Mouse (Mus musculus): ENCODE measurements at regions not wholly inside any gene's neighbourhood (a gene's known extent, or its start where the extent isn't known, plus 50 kb on each side); places are given as distances from the start of the nearest gene placed in this dataset.

GRCm38 (mm10) chr2:50902701-50903100 is 246.2 kb downstream of the Rnd3 start:
- no peak for TF ChIP-seq POLR2A (IDR thresholded peaks at IDR 0.05; ENCODE audit: borderline replicate concordance, extremely low read depth, insufficient read depth, insufficient read length)
- Histone ChIP-seq H3K27me3 (ENCODE audit: control insufficient read depth, insufficient read depth, low read length) (no peaks in the 10 kb centered on the region), H3K4me3 (replicated peaks; ENCODE audit: low read length) (no peak overlapping the region), H3K27ac (replicated peaks; ENCODE audit: low read depth, low read length) (no peak overlapping the region), H3K9me3 (ENCODE audit: control insufficient read depth, low read length) (no peaks in the 10 kb centered on the region), H3K4me1 (ENCODE audit: control insufficient read depth, insufficient read depth, low read length) (peaks cover 2% of the 10 kb centered on the region; the same call in 1 of the 2 replicates), H3K9ac (ENCODE audit: low read depth, low read length, severe bottlenecking) (no peak overlapping the region), H3K4me2 (replicated peaks; ENCODE audit: low read depth, low read length, severe bottlenecking) (no peak overlapping the region), H3K36me3 (ENCODE audit: control insufficient read depth, insufficient read depth, low read length) (no peaks in the 10 kb centered on the region)
- no peak for DNase-seq (ENCODE audit: low spot score)
- no peak for ATAC-seq (ENCODE audit: low FRiP score, low read depth)
- 81% methylated on average over 8 of the region's 8 CpGs for WGBS

DNA sequence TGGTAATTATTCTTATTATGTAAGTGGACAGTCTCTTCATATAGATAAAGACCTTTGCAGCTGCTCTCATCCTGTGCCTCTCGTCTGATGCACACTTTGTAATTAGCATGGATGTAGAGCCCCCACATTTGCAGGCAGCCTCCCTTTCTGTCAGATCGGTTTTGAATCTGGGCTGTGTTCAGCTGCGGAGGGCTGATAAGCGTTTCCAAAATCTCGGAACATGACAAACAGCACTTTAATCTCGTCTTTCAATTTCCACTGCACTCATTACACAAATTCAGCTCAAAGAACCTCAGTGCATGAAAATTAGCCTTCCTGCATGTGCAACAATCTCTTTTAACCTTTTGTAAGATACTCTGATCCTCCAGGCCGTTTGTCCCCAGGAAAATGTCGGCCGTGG is 246.7 kb downstream of the Rnd3 start:
- no peak for DNase-seq (ENCODE audit: low spot score)
- Histone ChIP-seq H3K4me3 (replicated peaks; ENCODE audit: low read length) (no peak overlapping the region), H3K27ac (replicated peaks; ENCODE audit: low read depth, low read length) (no peak overlapping the region), H3K4me1 (ENCODE audit: control insufficient read depth, insufficient read depth, low read length) (peaks cover 2% of the 10 kb centered on the region; the same call in 1 of the 2 replicates), H3K36me3 (ENCODE audit: control insufficient read depth, insufficient read depth, low read length) (no peaks in the 10 kb centered on the region), H3K27me3 (ENCODE audit: control insufficient read depth, insufficient read depth, low read length) (no peaks in the 10 kb centered on the region), H3K9ac (ENCODE audit: low read depth, low read length, severe bottlenecking) (no peak overlapping the region), H3K4me2 (replicated peaks; ENCODE audit: low read depth, low read length, severe bottlenecking) (no peak overlapping the region), H3K9me3 (ENCODE audit: control insufficient read depth, low read length) (no peaks in the 10 kb centered on the region)
- no peak for ATAC-seq (ENCODE audit: low FRiP score, low read depth)
- no peak for TF ChIP-seq POLR2A (IDR thresholded peaks at IDR 0.05; ENCODE audit: borderline replicate concordance, extremely low read depth, insufficient read depth, insufficient read length)
- 75% methylated on average over 9 of the region's 9 CpGs for WGBS

GRCm38 (mm10) chr2:50888992-50889391 is 259.9 kb downstream of the Rnd3 start:
- DNase-seq (ENCODE audit: low spot score): no peak
- Histone ChIP-seq H3K4me1 (ENCODE audit: control insufficient read depth, insufficient read depth, low read length) (peaks cover 11% of the 10 kb centered on the region), H3K27me3 (ENCODE audit: control insufficient read depth, insufficient read depth, low read length) (no peaks in the 10 kb centered on the region), H3K4me2 (replicated peaks; ENCODE audit: low read depth, low read length, severe bottlenecking) (no peak overlapping the region), H3K36me3 (ENCODE audit: control insufficient read depth, insufficient read depth, low read length) (no peaks in the 10 kb centered on the region), H3K9me3 (ENCODE audit: control insufficient read depth, low read length) (no peaks in the 10 kb centered on the region), H3K9ac (ENCODE audit: low read depth, low read length, severe bottlenecking) (no peak overlapping the region), H3K27ac (replicated peaks; ENCODE audit: low read depth, low read length) (no peak overlapping the region), H3K4me3 (replicated peaks; ENCODE audit: low read length) (no peak overlapping the region)
- ATAC-seq (ENCODE audit: low FRiP score, low read depth): no peak
- no peak for TF ChIP-seq POLR2A (IDR thresholded peaks at IDR 0.05; ENCODE audit: borderline replicate concordance, extremely low read depth, insufficient read depth, insufficient read length)
- 42% methylated on average over 5 of the region's 5 CpGs for WGBS

DNA sequence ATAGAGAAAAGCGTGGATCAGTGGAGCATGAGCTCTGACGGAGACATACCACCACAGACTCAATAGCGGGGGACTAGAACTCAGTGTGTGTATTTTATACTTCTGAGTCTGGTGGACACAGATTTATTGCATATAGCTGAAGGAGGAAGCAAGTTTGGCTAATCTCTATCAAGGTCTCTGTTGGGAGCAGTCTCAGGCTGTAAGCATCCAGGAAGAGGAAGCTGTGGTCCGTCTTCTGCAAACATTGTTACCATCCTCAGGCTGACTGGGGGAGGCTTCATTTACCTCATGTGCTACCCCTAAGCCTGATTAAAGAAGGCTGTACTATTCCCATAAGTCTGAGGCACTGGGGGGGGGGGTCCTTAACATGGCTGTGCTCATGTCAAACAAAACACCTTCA is 261.0 kb downstream of the Rnd3 start:
- Histone ChIP-seq H3K4me3 (replicated peaks; ENCODE audit: low read length) (no peak overlapping the region), H3K36me3 (ENCODE audit: control insufficient read depth, insufficient read depth, low read length) (no peaks in the 10 kb centered on the region), H3K4me2 (replicated peaks; ENCODE audit: low read depth, low read length, severe bottlenecking) (no peak overlapping the region), H3K9me3 (ENCODE audit: control insufficient read depth, low read length) (no peaks in the 10 kb centered on the region), H3K27ac (replicated peaks; ENCODE audit: low read depth, low read length) (no peak overlapping the region), H3K4me1 (ENCODE audit: control insufficient read depth, insufficient read depth, low read length) (peaks cover 11% of the 10 kb centered on the region), H3K27me3 (ENCODE audit: control insufficient read depth, insufficient read depth, low read length) (no peaks in the 10 kb centered on the region), H3K9ac (ENCODE audit: low read depth, low read length, severe bottlenecking) (no peak overlapping the region)
- DNase-seq (ENCODE audit: low spot score) (no peak), ATAC-seq (ENCODE audit: low FRiP score, low read depth) (no peak)
- TF ChIP-seq POLR2A (IDR thresholded peaks at IDR 0.05; ENCODE audit: borderline replicate concordance, extremely low read depth, insufficient read depth, insufficient read length): no peak
- WGBS: 86% methylated on average over 4 of the region's 4 CpGs

DNA sequence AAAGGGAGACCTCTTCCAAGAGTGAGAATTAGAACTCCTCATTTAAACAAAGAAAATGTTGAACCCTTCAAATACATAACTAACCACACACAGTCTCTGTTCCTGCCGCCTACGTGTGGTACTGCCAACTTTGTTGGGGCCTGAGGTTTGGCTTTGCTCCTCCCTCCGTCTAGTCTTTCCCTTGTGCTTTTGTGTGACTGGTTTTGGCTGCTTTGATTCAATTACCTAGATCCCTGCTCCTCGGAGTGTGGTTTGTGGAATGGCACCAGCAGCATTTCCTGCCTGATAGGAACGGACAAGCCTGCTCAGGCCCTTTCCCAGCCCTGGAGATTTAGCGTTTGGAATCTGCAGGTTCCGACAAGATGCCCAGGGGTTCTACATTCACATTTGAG is 263.0 kb downstream of the Rnd3 start:
- WGBS: 21% methylated on average over 7 of the region's 7 CpGs

More for the DNA sequence above, 263.0 kb downstream of the Rnd3 start:
- H3K9ac ChIP-seq (ENCODE audit: low read depth, low read length, severe bottlenecking): no peak overlapping the region
- H3K4me1 ChIP-seq (ENCODE audit: control insufficient read depth, insufficient read depth, low read length): peaks cover 11% of the 10 kb centered on the region
- H3K4me3 ChIP-seq (replicated peaks; ENCODE audit: low read length): no peak overlapping the region
- ATAC-seq (ENCODE audit: low FRiP score, low read depth): no peak
- no peaks in the 10 kb centered on the region for H3K9me3 ChIP-seq (ENCODE audit: control insufficient read depth, low read length)
- DNase-seq (ENCODE audit: low spot score): peak; percentile 34
- 0 out of 2 replicates have a peak overlapping the region, but pooled peaks have one; percentile 28 for H3K27ac ChIP-seq (replicated peaks; ENCODE audit: low read depth, low read length)
- no peaks in the 10 kb centered on the region for H3K27me3 ChIP-seq (ENCODE audit: control insufficient read depth, insufficient read depth, low read length)
- H3K36me3 ChIP-seq (ENCODE audit: control insufficient read depth, insufficient read depth, low read length): no peaks in the 10 kb centered on the region
- no peak for TF ChIP-seq POLR2A (IDR thresholded peaks at IDR 0.05; ENCODE audit: borderline replicate concordance, extremely low read depth, insufficient read depth, insufficient read length)
- no peak overlapping the region for H3K4me2 ChIP-seq (replicated peaks; ENCODE audit: low read depth, low read length, severe bottlenecking)
